Mouse (Mus musculus) macrophage (primary cell): ENCODE results near the gene Cacna2d2. TPM values are rescaled to one million over a fixed set of nuclear protein-coding genes. Genes with fewer than 3 reads are reported as not detected.

Experiments used
- H3K27ac ChIP-seq: fragments of 350-480 bp; formaldehyde crosslinking; 2 replicates; pipeline ENCODE4 v1.9.0; 2021
- H3K36me3 ChIP-seq: fragments of 350-480 bp; formaldehyde crosslinking; 2 replicates; pipeline ENCODE4 v1.9.0; 2021; ENCODE audit errors: inconsistent target
- H3K4me3 ChIP-seq: fragments of 350-480 bp; formaldehyde crosslinking; 2 replicates; pipeline ENCODE4 v1.9.0; 2021; ENCODE audit errors: inconsistent target
- H3K79me2 ChIP-seq: fragments of 350-480 bp; formaldehyde crosslinking; 2 replicates; pipeline ENCODE4 v1.9.0; 2021; ENCODE audit errors: inconsistent target
- WGBS: methylation state at CpG from one replicate; pipeline ENCODE4 v1.1.7; 2026; ENCODE audit warnings: inconsistent platforms; ENCODE audit not compliant: missing documents; 5-methylcytosine and 5-hydroxymethylcytosine counted together
- polyA plus RNA-seq: library from polyadenylated mRNA; stranded (reverse); fragments of 250-400 nt; gene quantifications from 3 replicates; pipeline ENCODE4 v1.2.4, GENCODE M21; 2018; ENCODE audit warnings: inconsistent platforms

Cacna2d2 gene
- polyA plus RNA-seq, 1 experiment from 2014 or later = not detected

GRCm38 (mm10) chr9:107541474-107542351 is 142.3 kb downstream of the Cacna2d2 start, which contains the start of the genes Cyb561d2 and Nprl2:
Gene Cyb561d2 (minus strand): TSS chr9:107542193.
Gene Nprl2 (plus strand): TSS chr9:107542226.
- H3K79me2 ChIP-seq = peaks cover 17% of the 10 kb centered on the region
- peak within 1 kb of the TSS; percentile 72 for H3K27ac ChIP-seq
- peaks cover 41% of the 10 kb centered on the region for H3K36me3 ChIP-seq
- peak within 1 kb of the TSS; percentile 78 for H3K4me3 ChIP-seq
- 1% methylated on average over 46 of the region's 46 CpGs for WGBS

- Histone ChIP-seq H3K27ac (peak overlapping the region; percentile 72), H3K79me2 (peaks cover 11% of the 10 kb centered on the region), H3K36me3 (peaks cover 40% of the 10 kb centered on the region), H3K4me3 (peak overlapping the region; percentile 78)
- 2% methylated on average over 11 of the region's 11 CpGs for WGBS
These were observed 142.9 kb downstream of the Cacna2d2 start for GRCm38 (mm10) chr9:107542352-107542686.

DNA sequence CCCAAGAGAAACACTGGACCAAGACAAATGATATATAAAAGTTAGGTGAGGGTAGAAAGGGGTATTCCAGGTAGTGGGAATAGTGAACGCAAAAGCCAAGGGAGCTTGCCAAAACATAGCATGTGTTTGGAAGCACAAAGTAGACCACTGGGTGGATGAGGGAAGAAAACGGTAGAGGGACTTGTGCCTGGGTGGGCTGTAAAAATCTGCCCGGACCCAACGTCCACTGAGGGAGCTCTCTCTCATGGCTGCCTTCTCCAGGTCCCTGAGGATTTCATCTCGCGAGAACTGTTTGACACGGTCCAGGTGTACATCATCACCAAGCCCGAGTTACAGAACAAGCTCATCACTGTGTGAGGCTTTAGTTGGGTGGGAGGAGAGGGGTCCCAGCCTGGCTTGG is 143.3 kb downstream of the Cacna2d2 start:
- WGBS = 66% methylated on average over 7 of the region's 8 CpGs
- peak overlapping the region; percentile 72; the same call in 1 of the 2 replicates for H3K27ac ChIP-seq
- H3K79me2 ChIP-seq = peaks cover 7% of the 10 kb centered on the region; the same call in 1 of the 2 replicates
- H3K4me3 ChIP-seq = peak overlapping the region; percentile 78
- H3K36me3 ChIP-seq = peaks cover 36% of the 10 kb centered on the region

GRCm38 (mm10) chr9:107543299-107543698 is 143.9 kb downstream of the Cacna2d2 start:
- peaks cover under 1% of the 10 kb centered on the region; the same call in 1 of the 2 replicates for H3K79me2 ChIP-seq
- WGBS = 95% methylated on average over 11 of the region's 11 CpGs
- no peak overlapping the region for H3K4me3 ChIP-seq
- H3K36me3 ChIP-seq = peaks cover 30% of the 10 kb centered on the region
- no peak overlapping the region for H3K27ac ChIP-seq

DNA sequence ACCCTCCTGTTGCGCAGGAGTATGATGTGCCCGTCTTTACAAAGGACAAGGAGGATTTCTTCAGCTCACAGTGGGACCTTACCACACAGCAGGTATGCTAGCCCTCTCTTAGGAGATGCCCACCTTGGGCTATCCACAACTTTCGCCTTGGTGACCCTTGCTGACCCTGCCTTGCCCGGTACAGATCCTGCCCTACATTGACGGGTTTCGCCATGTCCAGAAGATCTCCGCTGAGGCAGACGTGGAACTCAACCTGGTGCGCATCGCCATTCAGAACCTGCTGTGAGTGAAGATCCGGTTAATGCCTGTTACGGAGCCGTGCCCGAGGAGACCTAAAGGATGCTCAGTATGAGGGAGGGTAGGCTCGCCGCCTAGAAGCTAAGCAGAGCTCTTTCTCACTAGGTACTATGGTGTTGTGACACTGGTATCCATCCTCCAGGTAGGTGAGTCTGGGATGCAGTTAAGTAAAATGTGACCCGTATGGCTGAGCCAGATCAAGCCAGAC is 144.8 kb downstream of the Cacna2d2 start:
- WGBS = 95% methylated on average over 17 of the region's 17 CpGs
- Histone ChIP-seq H3K27ac (no peak overlapping the region), H3K4me3 (no peak overlapping the region), H3K79me2 (no peaks in the 10 kb centered on the region; the same call in 1 of the 2 replicates), H3K36me3 (peaks cover 22% of the 10 kb centered on the region)

DNA sequence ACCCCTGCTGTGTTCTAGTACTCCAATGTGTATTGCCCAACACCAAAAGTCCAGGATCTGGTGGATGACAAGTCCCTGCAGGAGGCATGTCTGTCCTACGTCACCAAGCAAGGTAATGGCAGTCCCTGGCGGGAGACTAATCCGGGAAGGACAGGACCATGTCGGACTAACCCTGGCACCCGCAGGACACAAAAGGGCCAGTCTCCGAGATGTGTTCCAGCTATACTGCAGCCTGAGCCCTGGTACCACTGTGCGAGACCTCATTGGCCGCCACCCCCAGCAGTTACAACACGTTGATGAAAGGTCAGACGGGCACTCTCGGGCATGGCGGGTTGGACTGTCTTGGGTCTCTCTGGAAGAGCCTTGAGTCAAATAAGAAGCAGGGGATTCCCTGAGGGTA is 145.3 kb downstream of the Cacna2d2 start:
- Histone ChIP-seq H3K27ac (no peak overlapping the region), H3K4me3 (no peak overlapping the region), H3K36me3 (peaks cover 17% of the 10 kb centered on the region), H3K79me2 (no peaks in the 10 kb centered on the region; the same call in 1 of the 2 replicates)
- WGBS = 95% methylated on average over 12 of the region's 12 CpGs

DNA sequence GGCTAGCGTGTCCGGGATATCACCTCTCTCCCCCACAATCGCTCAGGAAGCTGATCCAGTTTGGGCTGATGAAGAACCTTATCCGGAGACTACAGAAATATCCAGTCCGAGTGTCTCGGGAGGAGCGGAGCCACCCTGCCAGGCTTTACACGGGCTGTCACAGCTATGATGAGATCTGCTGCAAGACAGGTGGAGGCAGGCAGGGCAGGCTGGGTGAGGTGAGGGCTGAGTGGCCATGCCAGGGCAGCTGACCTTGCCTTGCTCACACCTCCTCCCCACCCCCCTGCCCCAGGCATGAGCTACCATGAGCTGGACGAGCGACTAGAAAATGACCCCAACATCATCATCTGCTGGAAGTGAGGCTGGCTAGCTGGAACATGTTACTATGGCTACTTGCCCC is 145.8 kb downstream of the Cacna2d2 start:
- 90% methylated on average over 10 of the region's 10 CpGs for WGBS
- no peak overlapping the region for H3K27ac ChIP-seq
- H3K79me2 ChIP-seq = no peaks in the 10 kb centered on the region; the same call in 1 of the 2 replicates
- no peak overlapping the region for H3K4me3 ChIP-seq
- H3K36me3 ChIP-seq = peaks cover 15% of the 10 kb centered on the region

DNA sequence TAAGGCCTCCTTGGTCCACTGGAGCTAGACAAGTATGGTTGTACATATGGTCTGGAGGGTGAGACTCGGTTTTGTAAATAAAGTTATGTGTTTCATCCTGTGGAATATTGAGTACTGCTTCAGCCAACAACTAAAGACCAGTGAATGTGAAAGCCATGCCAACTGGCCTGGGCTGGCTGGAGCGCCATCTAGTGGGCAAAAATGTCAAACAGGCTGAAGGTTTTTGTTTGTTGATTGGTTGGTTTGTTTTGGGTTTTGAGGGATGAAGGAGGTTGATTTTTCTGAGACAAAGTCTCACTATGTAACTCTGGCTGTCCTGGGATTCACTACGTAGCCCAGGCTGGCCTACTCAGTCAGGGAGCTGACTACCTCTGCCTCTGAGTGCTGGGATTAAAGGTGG is 146.2 kb downstream of the Cacna2d2 start:
- Histone ChIP-seq H3K36me3 (peaks cover 15% of the 10 kb centered on the region), H3K27ac (no peak overlapping the region), H3K79me2 (no peaks in the 10 kb centered on the region; the same call in 1 of the 2 replicates), H3K4me3 (no peak overlapping the region)
- 23% methylated on average over 3 of the region's 3 CpGs for WGBS

DNA sequence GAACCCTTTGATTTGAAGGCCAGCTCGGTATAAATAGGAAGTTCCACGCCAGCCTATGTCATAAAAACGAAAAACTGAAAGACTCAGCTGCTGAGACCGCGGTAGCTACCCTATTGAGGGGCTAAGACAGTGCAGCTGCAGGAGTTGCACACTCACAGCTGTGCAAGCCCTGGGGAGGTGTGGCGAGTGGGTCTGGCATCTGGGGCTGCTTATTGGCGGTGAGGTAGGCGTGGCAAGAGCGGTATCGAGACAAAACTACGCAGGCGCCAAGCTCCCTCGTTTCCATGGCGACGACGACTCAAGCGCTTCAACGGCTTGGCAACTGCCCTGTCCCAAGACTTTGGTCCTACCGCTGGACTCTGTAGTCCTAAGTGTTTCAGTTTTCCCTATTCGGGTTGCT is 147.6 kb downstream of the Cacna2d2 start, which contains the start of gene Zmynd10:
Zmynd10 (plus strand) TSS at position 273 of the 400 bp plus-strand sequence.
- no peak within 1 kb of the TSS for H3K27ac ChIP-seq
- peaks cover 15% of the 10 kb centered on the region for H3K36me3 ChIP-seq
- WGBS = 2% methylated on average over 20 of the region's 20 CpGs
- H3K79me2 ChIP-seq = no peaks in the 10 kb centered on the region; the same call in 1 of the 2 replicates
- no peak within 1 kb of the TSS for H3K4me3 ChIP-seq

DNA sequence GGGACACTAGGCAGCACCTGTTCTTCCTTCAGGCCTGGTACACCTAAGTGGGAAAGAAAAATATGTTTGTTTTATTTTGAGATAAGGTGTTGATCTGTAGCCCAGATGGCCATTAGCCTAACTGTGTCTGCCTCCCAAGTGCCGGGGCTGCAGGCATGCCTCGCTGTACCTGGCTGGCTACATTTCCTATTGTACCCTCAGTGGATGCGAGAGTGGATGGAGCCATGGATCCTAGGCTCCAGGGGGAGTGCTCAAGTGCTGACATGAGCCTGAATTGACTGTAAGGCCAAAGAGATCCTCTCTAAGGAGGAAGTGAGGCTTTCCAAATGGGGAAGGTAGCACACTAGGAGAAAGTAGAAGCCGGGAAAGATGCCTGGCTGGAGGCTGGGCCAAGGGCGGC is 148.5 kb downstream of the Cacna2d2 start:
- H3K27ac ChIP-seq = no peak overlapping the region

DNA sequence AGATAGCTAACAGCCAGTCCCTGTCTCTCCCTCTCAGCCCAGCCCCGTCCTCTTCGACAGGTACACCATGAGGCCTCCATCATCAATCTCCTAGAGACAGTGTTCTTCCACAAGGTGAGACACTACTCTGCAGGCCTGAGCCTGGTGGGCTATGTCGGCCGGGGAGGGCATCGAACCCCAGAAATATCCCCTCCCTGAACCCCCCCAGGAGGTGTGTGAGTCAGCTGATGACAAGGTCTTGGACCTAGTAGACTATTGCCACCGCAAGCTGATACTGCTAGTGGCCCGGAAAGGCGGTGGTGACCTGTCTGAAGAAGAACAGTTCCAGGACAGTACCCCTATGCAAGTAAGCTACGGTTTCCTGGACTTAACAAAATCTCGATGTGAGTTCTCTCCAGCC is 149.4 kb downstream of the Cacna2d2 start:
- Histone ChIP-seq H3K27ac (no peak overlapping the region), H3K36me3 (peaks cover 14% of the 10 kb centered on the region), H3K4me3 (no peak overlapping the region), H3K79me2 (peaks cover 13% of the 10 kb centered on the region)
- 97% methylated on average over 10 of the region's 10 CpGs for WGBS

More for the DNA sequence above, 148.5 kb downstream of the Cacna2d2 start:
- Histone ChIP-seq H3K36me3 (peaks cover 15% of the 10 kb centered on the region), H3K4me3 (no peak overlapping the region), H3K79me2 (peaks cover 4% of the 10 kb centered on the region; the same call in 1 of the 2 replicates)
- 70% methylated on average over 5 of the region's 5 CpGs for WGBS

DNA sequence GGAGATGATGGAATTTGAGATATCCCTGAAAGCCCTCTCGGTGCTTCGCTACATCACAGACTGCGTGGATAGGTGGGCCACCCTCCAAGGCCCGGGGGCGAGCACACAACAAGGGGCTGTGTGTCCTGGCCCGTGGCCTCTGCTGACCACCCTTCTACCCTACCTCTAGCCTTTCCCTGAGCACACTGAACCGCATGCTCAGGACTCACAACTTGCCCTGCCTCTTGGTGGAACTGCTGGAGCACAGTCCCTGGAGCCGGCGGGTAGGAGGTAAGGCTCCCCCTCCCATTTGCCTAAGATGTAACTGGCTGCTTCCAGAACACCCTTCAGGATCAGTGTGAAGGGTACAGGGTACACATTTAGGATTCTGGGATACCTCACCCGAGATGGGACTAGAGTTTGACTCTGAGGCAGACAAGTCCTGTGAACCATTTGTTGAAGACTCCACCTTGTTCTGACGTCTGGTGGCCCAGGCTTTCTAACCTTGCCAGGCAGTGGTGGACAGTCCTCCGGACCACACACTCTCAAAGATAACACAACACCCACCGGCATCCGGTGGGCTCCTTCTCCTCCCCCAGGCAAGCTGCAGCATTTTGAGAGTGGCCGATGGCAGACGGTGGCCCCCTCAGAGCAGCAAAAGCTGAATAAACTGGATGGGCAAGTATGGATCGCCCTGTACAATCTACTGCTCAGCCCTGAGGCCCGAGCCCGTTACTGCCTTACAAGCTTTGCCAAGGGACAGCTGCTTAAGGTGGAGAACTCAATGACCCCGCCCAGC is 150.1 kb downstream of the Cacna2d2 start:
- Histone ChIP-seq H3K79me2 (peaks cover 14% of the 10 kb centered on the region), H3K27ac (no peak overlapping the region), H3K36me3 (peaks cover 7% of the 10 kb centered on the region), H3K4me3 (no peak overlapping the region)
- WGBS = 96% methylated on average over 14 of the region's 20 CpGs

DNA sequence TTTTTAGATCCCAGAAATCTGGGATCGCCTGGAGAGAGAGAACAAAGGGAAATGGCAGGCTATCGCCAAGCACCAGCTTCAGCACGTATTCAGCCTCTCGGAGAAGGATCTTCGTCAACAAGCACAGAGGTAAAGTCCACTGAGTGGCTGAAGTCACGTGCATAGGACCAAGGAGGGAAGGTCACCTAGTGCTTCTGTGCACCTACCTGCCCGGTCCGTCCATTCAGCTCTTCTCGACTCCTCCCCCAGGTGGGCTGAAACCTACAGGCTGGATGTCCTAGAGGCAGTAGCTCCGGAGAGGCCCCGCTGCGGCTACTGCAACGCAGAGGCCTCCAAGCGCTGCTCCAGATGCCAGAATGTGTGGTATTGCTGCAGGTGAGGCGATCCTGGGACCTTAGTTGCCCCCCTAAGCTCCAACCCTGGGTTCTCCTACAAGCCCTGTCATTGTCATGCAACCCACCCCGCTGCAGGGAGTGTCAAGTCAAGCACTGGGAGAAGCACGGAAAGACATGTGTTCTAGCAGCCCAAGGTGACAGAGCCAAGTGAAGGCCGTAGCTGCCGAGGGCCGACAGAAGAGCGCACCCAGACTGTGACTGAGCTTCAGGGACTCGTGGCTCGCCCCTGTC is 151.2 kb downstream of the Cacna2d2 start:
- Histone ChIP-seq H3K79me2 (peaks cover 18% of the 10 kb centered on the region), H3K36me3 (no peaks in the 10 kb centered on the region), H3K4me3 (no peak overlapping the region), H3K27ac (no peak overlapping the region)
- 72% methylated on average over 23 of the region's 23 CpGs for WGBS
